Comparison of ENCODE assay signal across 8 mouse cellular contexts in genomic region chr14:48852787-48853186, GRCm38 (mm10).
A peak's percentile ranks its signal among the peaks of the same experiment; 100 is the strongest.
DNase-seq lines count a peak whose midpoint lies in the region; ATAC-seq and TF ChIP-seq lines count a peak whose summit lies in the region.

No protein-coding gene starts in this region.

- peak; percentile 35 for DNase-seq in lung, embryonic 14.5 days
- DNase-seq in lung, postnatal 36 days, result no peak
- DNase-seq in forebrain, postnatal 0 days, result peak; percentile 41
- no peak for DNase-seq in stomach, postnatal 0 days (ENCODE audit: low spot score)
- DNase-seq in thymus, postnatal 0 days (ENCODE audit: low spot score), result no peak
- no peak for DNase-seq in spleen, postnatal 14 days (ENCODE audit: low spot score in 2 of 2)
- DNase-seq in frontal cortex, postnatal 25 days (ENCODE audit: low spot score in 2 of 2), result no peak

- no peaks in the 10 kb centered on the region for H3K4me1 ChIP-seq in lung, embryonic 14.5 days (ENCODE audit: insufficient read depth)
- H3K4me1 ChIP-seq in forebrain, postnatal 0 days (ENCODE audit: insufficient read depth), result no peaks in the 10 kb centered on the region
- H3K4me1 ChIP-seq in liver, embryonic 15.5 days (replicated peaks), result peaks cover 3% of the 10 kb centered on the region
- no peaks in the 10 kb centered on the region for H3K4me1 ChIP-seq in stomach, postnatal 0 days (replicated peaks; ENCODE audit: control insufficient read depth, insufficient read depth)

- TF ChIP-seq EP300 in stomach, postnatal 0 days (optimal IDR thresholded peaks at IDR 0.05), result no peak

- no peak for TF ChIP-seq CTCF in lung, embryonic 14.5 days (IDR thresholded peaks at IDR 0.05; ENCODE audit: low read depth)
- TF ChIP-seq CTCF in forebrain, postnatal 0 days (IDR thresholded peaks at IDR 0.05; ENCODE audit: low read depth), result no peak
- no peak for TF ChIP-seq CTCF in stomach, postnatal 0 days (IDR thresholded peaks at IDR 0.05; ENCODE audit: low read depth)

- no peaks in the 10 kb centered on the region for H3K9me3 ChIP-seq in lung, embryonic 14.5 days (ENCODE audit: low read depth, low read length)
- H3K9me3 ChIP-seq in forebrain, postnatal 0 days (ENCODE audit: low read length), result no peaks in the 10 kb centered on the region
- H3K9me3 ChIP-seq in liver, embryonic 15.5 days (replicated peaks), result no peaks in the 10 kb centered on the region
- H3K9me3 ChIP-seq in stomach, postnatal 0 days (ENCODE audit: control insufficient read depth, low read length), result no peaks in the 10 kb centered on the region

- no peak overlapping the region for H3K27ac ChIP-seq in lung, embryonic 14.5 days (ENCODE audit: low read depth)
- H3K27ac ChIP-seq in forebrain, postnatal 0 days (ENCODE audit: low read depth, low read length), result no peak overlapping the region
- H3K27ac ChIP-seq in liver, embryonic 15.5 days (replicated peaks), result no peak overlapping the region
- H3K27ac ChIP-seq in stomach, postnatal 0 days (replicated peaks), result no peak overlapping the region

- WGBS in lung, embryonic 14.5 days, result 10% methylated on average over 15 of the region's 15 CpGs
- WGBS in forebrain, postnatal 0 days, result 3% methylated on average over 15 of the region's 15 CpGs
- WGBS in liver, embryonic 15.5 days (ENCODE audit: insufficient replicate concordance), result 5% methylated on average over 15 of the region's 15 CpGs
- 15% methylated on average over 15 of the region's 15 CpGs for WGBS in stomach, postnatal 0 days

- no peaks in the 10 kb centered on the region for H3K36me3 ChIP-seq in lung, embryonic 14.5 days (ENCODE audit: insufficient read depth)
- H3K36me3 ChIP-seq in forebrain, postnatal 0 days (ENCODE audit: insufficient read depth), result no peaks in the 10 kb centered on the region
- no peaks in the 10 kb centered on the region for H3K36me3 ChIP-seq in liver, embryonic 15.5 days (replicated peaks)
- no peaks in the 10 kb centered on the region for H3K36me3 ChIP-seq in stomach, postnatal 0 days (ENCODE audit: control insufficient read depth, insufficient read depth, low read length)

- no peak for ATAC-seq in lung, embryonic 14.5 days (ENCODE audit: insufficient read depth)
- ATAC-seq in forebrain, postnatal 0 days, result no peak
- no peak for ATAC-seq in liver, embryonic 15.5 days (ENCODE audit: insufficient read depth)
- ATAC-seq in stomach, postnatal 0 days (ENCODE audit: low FRiP score, low TSS enrichment), result no peak

- peak overlapping the region; percentile 12; the same call in 1 of the 2 replicates for H3K4me3 ChIP-seq in lung, embryonic 14.5 days (ENCODE audit: low read depth, low read length)
- H3K4me3 ChIP-seq in forebrain, postnatal 0 days (ENCODE audit: low read depth, low read length), result peak overlapping the region; percentile 11; the same call in 1 of the 2 replicates
- H3K4me3 ChIP-seq in liver, embryonic 15.5 days (replicated peaks), result no peak overlapping the region
- no peak overlapping the region for H3K4me3 ChIP-seq in stomach, postnatal 0 days (ENCODE audit: low read depth, low read length)

- H3K9ac ChIP-seq in lung, embryonic 14.5 days, result no peak overlapping the region; the same call in 1 of the 2 replicates
- H3K9ac ChIP-seq in forebrain, postnatal 0 days, result no peak overlapping the region
- H3K9ac ChIP-seq in liver, embryonic 15.5 days, result no peak overlapping the region
- no peak overlapping the region for H3K9ac ChIP-seq in stomach, postnatal 0 days (ENCODE audit: low read length)

- peak overlapping the region; percentile 56 for H3K4me2 ChIP-seq in lung, embryonic 14.5 days
- H3K4me2 ChIP-seq in forebrain, postnatal 0 days (ENCODE audit: low read depth), result peak overlapping the region; percentile 18; the same call in 1 of the 2 replicates
- peak overlapping the region; percentile 39; the same call in 1 of the 2 replicates for H3K4me2 ChIP-seq in liver, embryonic 15.5 days
- H3K4me2 ChIP-seq in stomach, postnatal 0 days (replicated peaks; ENCODE audit: low read depth), result peak overlapping the region; percentile 20; the same call in 1 of the 2 replicates

- H3K27me3 ChIP-seq in lung, embryonic 14.5 days (ENCODE audit: insufficient read depth, low read length), result 0 out of 2 replicates have a peak, but pooled peaks cover 5% of the 10 kb centered on the region
- peaks cover 13% of the 10 kb centered on the region; the same call in 1 of the 2 replicates for H3K27me3 ChIP-seq in forebrain, postnatal 0 days (ENCODE audit: insufficient read depth, low read length)
- peaks cover 25% of the 10 kb centered on the region for H3K27me3 ChIP-seq in liver, embryonic 15.5 days
- no peaks in the 10 kb centered on the region for H3K27me3 ChIP-seq in stomach, postnatal 0 days (ENCODE audit: control insufficient read depth, insufficient read depth, low read length)

Comparison
In these comparisons a context has a peak if more than half of its experiments do, and no peak if none do; other contexts are left out.
1. DNase-seq: peak in lung, embryonic 14.5 days (single experiment) and forebrain, postnatal 0 days (single experiment); none in lung, postnatal 36 days (single experiment), stomach, postnatal 0 days (single experiment), thymus, postnatal 0 days (single experiment), spleen, postnatal 14 days (0 of 2) and frontal cortex, postnatal 25 days (0 of 2).
2. H3K4me3 ChIP-seq: peak in lung, embryonic 14.5 days (single experiment) and forebrain, postnatal 0 days (single experiment); none in liver, embryonic 15.5 days (single experiment) and stomach, postnatal 0 days (single experiment).
3. Peak in every context shown above with its lines, with median percentiles within 50 percentile points of each other: H3K4me2 ChIP-seq.